Mouse (Mus musculus) layer of hippocampus, postnatal 14 days (tissue): ENCODE measurements at regions not wholly inside any gene's neighbourhood (a gene's known extent, or its start where the extent isn't known, plus 50 kb on each side); places are given as distances from the start of the nearest gene placed in this dataset.

Experiments used
- DNase-seq, 2 experiments: peaks; one replicate each; pipeline ENCODE4 v3.0.0; 2021 to 2022; ENCODE audit warnings: low spot score in 2 of 2, mixed read lengths in 1 of 2

DNA sequence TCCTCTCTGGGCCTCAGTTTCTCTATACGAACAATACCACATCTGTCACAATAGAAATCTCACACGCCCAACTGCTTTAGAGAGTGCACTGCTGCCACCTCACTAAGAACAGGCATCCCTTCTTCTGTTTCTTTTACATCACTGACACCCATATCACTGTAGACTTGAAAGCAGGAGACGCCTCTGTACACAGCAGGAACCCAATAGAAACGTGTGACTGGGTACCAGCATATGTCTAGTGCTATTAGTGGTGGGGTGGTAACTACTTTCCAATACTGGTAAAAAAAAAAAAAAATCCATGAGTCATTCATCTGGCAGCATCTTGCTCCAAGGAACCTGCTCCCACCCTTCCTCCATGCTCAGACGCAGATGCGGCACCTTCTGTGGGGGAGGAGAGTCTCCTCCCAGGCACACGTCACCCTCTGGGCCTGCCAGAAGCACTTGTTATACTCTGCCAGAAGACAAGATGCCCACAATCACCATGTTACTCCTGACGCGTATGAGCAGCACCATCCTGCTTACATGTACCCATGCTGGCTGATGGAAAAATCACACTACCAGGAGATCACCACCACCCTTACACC is 151.3 kb upstream of the Plxna4 start:
- DNase-seq = peak in 1 of 2 experiments; percentile 35

GRCm38 (mm10) chr6:32728706-32729105 is 140.7 kb upstream of the Plxna4 start:
- no peak for DNase-seq

GRCm38 (mm10) chr6:32726571-32726970 is 138.6 kb upstream of the Plxna4 start:
- DNase-seq = no peak

DNA sequence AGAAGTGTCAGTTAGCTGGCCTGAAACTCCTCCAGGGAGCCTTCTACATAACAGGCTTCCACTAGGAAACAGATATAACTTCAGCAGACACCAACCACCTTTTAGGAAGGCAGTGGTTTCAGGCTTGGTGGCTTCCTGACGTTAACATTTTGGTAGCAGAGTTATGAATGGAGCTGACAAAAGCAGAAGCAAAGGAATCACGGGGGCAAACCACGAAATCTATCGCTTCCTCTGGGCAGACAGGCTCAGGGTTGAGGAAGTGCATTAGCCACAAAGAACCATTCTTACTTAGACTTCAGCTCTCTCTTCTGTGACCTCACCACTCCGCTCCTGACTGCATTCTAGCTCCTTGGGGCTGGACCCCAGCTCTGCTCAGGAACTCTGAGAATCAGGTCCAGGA is 129.9 kb upstream of the Plxna4 start:
- DNase-seq = no peak

DNA sequence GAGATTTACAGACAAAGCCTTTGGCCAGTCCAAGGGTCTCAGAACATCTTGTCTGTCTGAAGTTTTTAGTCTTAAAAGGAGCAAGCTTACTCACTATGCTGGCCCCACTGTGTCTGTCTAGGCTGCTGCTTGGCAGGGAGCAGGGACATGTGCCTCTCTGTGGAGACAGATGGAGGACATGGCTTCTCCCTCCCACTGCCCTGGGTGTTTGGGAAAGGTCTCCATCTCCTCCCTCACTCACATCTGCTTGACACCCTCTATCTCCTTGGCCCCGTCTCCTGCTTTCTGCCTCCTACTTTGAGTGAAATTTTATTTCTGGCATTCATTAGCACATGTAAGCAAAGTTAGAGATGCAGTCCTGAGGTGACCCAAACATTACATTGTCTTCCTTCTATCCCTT is 127.1 kb upstream of the Plxna4 start:
- no peak for DNase-seq

- no peak for DNase-seq
These were observed 122.2 kb upstream of the Plxna4 start for GRCm38 (mm10) chr6:32710208-32710607.

- DNase-seq = no peak
These were observed 121.6 kb upstream of the Plxna4 start for GRCm38 (mm10) chr6:32709566-32709965.

GRCm38 (mm10) chr6:32707417-32707816 is 119.4 kb upstream of the Plxna4 start:
- no peak for DNase-seq

- DNase-seq = no peak
These were observed 118.4 kb upstream of the Plxna4 start for GRCm38 (mm10) chr6:32706376-32706775.

DNA sequence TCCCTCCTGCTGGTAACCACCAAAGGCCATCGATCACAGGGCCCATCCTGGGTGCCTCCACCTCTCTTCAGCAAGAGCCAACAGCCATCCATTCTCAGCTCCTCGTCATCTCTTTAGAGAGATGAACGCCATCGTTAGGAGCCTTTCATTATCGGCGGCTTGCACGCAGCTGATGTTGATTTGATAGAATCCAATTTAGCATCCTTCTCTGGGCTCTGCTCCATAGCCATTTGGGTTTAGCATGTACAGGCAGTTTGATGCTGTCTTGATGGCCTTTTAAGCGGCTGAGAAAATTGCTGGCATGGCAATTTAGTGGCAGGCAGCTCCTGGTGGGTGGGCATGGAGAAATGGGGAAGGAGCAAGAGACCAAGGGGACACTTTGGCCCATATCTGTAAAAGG is 115.5 kb upstream of the Plxna4 start:
- DNase-seq = peak in 1 of 2 experiments; percentile 43

DNA sequence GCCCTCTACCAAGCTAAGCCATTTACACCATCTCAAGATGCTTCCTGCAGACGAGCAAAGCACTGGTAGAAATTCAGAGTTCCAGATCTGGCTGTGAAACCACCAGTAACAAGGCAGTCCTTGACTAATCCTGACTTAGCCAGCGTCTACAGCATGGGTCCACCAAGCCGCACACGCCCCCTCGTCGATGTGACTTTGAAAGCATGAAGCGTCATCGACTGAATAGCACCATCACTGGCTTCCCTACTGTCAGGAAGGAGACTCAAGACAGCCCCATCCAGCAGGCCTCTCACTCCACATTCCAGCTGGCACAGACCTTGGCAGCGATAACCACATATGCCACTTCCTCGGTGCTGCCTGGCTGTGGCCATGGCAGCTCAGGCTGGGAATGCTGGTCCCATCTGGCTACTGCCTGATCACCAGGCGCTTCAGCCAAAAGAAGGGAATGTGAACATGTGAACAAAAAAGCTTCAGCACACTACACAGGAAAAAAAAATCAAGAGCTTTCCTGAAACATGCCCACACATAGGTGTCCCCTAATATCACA is 114.3 kb upstream of the Plxna4 start:
- peak; percentile 37 to 77 for DNase-seq

DNA sequence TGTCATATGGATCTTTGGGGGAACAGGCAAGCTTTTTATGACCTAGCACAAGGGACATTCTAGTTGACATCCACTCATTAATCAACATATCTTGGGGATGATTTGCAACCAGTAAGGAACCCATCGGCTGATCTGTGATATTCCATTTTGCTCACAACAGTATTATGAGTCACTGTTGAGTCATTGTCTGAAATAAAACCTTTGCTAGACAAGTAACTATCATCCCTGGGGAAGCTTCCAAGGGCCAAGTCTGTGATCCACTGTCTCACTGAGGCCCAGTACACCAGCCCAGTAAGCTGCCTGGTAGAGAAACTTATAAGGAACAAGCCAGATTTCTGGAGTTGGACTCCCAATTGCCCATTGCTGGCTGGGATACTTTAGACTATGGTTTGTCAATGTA is 111.8 kb upstream of the Plxna4 start:
- no peak for DNase-seq

- no peak for DNase-seq
These were observed 109.8 kb upstream of the Plxna4 start for GRCm38 (mm10) chr6:32697771-32698270.

- DNase-seq = no peak
These were observed 108.0 kb upstream of the Plxna4 start for GRCm38 (mm10) chr6:32696037-32696436.

GRCm38 (mm10) chr6:32672552-32672951 is 84.6 kb upstream of the Plxna4 start:
- DNase-seq = no peak

DNA sequence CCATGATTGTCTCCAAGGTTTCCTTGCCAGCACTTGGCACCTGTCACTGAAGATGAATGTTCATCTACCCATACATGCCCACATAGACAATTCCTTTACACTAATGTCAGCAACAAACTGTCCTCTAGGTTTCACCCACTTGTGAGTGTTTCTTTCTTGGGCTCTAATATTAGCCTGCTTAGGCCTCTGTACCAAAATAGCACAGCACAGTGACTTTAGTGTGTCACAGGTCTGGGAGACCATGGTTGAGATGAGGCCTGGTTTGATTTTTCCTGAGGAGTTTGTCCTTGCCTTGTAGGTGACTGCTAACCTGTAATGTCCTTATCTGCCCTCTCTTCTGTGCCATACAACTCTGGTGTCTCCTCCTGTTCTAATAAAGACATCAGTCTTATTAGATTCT is 71.8 kb upstream of the Plxna4 start:
- no peak for DNase-seq

- no peak for DNase-seq
These were observed 69.4 kb upstream of the Plxna4 start for GRCm38 (mm10) chr6:32657378-32657777.

DNA sequence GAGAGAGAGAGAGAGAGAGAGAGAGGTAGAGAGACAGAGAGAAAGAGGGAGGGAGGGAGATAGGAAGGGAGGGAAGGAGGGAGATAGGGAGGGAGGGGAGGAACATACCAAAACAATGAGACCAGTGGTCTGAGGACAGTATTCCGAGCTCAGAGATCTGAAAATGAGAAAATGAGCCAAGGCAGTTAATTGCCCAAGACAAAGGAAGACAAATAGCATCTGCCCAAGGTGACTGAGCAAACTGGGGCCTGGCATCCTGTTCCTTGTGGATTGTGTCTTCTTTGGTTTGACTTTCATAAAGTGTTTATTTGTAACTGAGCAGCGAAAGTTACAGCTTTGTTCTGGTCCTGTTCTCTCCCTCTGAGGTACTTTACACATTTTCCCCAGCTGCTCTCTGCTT is 66.2 kb upstream of the Plxna4 start:
- no peak for DNase-seq

- no peak for DNase-seq
These were observed 56.0 kb upstream of the Plxna4 start for GRCm38 (mm10) chr6:32644016-32644415.

GRCm38 (mm10) chr6:32638843-32639242 is 50.9 kb upstream of the Plxna4 start:
- DNase-seq = no peak
